Mouse (Mus musculus): ENCODE results near the gene Ppm1f. TPM values are rescaled to one million over a fixed set of nuclear protein-coding genes. Genes with fewer than 3 reads are reported as not detected.
A peak's percentile ranks its signal among the peaks of the same experiment; 100 is the strongest.

The Ppm1f gene
- polyA plus RNA-seq, 1 experiment from 2014 or later = 17.9 TPM

GRCm38 (mm10) chr16:16870241-16870616 lies 26.0 kb upstream of the Ppm1f start:
- H3K4me1 ChIP-seq = 0 out of 2 replicates have a peak, but pooled peaks cover 3% of the 10 kb centered on the region
- H3K36me3 ChIP-seq = no peaks in the 10 kb centered on the region
- no peaks in the 10 kb centered on the region for H3K27me3 ChIP-seq (replicated peaks)
- peak overlapping the region; percentile 64 for H3K4me2 ChIP-seq
- peak overlapping the region; percentile 72 for H3K4me3 ChIP-seq (replicated peaks)
- H3K27ac ChIP-seq = peak overlapping the region; percentile 96
- ATAC-seq (ENCODE audit: insufficient read depth, low FRiP score, low read depth) = peak; percentile 11; the same call in 1 of the 2 replicates
- no peak overlapping the region for H3K9ac ChIP-seq
- 32% methylated on average over 7 of the region's 7 CpGs for WGBS
- H3K9me3 ChIP-seq = no peaks in the 10 kb centered on the region

- Histone ChIP-seq H3K9me3 (no peaks in the 10 kb centered on the region), H3K9ac (peak within 1 kb of the TSS; percentile 80), H3K27ac (peak within 1 kb of the TSS; percentile 96), H3K4me1 (0 out of 2 replicates have a peak, but pooled peaks cover 3% of the 10 kb centered on the region), H3K4me3 (replicated peaks) (peak within 1 kb of the TSS; percentile 72), H3K36me3 (peaks cover 2% of the 10 kb centered on the region; the same call in 1 of the 2 replicates), H3K4me2 (peak within 1 kb of the TSS; percentile 64), H3K27me3 (replicated peaks) (no peaks in the 10 kb centered on the region)
- peak; percentile 97 for ATAC-seq (ENCODE audit: insufficient read depth, low FRiP score, low read depth)
- WGBS = under 1% methylated on average over 49 of the region's 49 CpGs
Observed at GRCm38 (mm10) chr16:16870617-16871331, 25.5 kb upstream of the Ppm1f start, which contains the start of the genes Top3b and Vpreb1. Gene Top3b, plus strand, starts transcription at chr16:16870736. Gene Vpreb1, minus strand, starts transcription at chr16:16870843.

GRCm38 (mm10) chr16:16879025-16879424 lies 17.2 kb upstream of the Ppm1f start:
- Histone ChIP-seq H3K4me2 (no peak overlapping the region), H3K9ac (no peak overlapping the region), H3K36me3 (peaks cover 52% of the 10 kb centered on the region), H3K4me1 (no peaks in the 10 kb centered on the region), H3K4me3 (replicated peaks) (no peak overlapping the region), H3K27me3 (replicated peaks) (no peaks in the 10 kb centered on the region), H3K27ac (no peak overlapping the region), H3K9me3 (no peaks in the 10 kb centered on the region)
- ATAC-seq (ENCODE audit: insufficient read depth, low FRiP score, low read depth) = no peak
- WGBS = 83% methylated on average over 5 of the region's 5 CpGs

- H3K9ac ChIP-seq = no peak overlapping the region
- H3K36me3 ChIP-seq = peaks cover 83% of the 10 kb centered on the region
- H3K27ac ChIP-seq = no peak overlapping the region
- 91% methylated on average over 1 of the region's 1 CpGs for WGBS
- H3K4me3 ChIP-seq (replicated peaks) = no peak overlapping the region
- no peaks in the 10 kb centered on the region for H3K4me1 ChIP-seq
- no peaks in the 10 kb centered on the region for H3K9me3 ChIP-seq
- no peak for ATAC-seq (ENCODE audit: insufficient read depth, low FRiP score, low read depth)
- H3K27me3 ChIP-seq (replicated peaks) = no peaks in the 10 kb centered on the region
- H3K4me2 ChIP-seq = no peak overlapping the region
Observed at GRCm38 (mm10) chr16:16888341-16888740, 7.9 kb upstream of the Ppm1f start.

GRCm38 (mm10) chr16:16892366-16892765 lies 3.9 kb upstream of the Ppm1f start:
- WGBS = 87% methylated on average over 7 of the region's 7 CpGs

GRCm38 (mm10) chr16:16896015-16896381 lies 271 bp upstream of the Ppm1f start:
- H3K4me2 ChIP-seq = peak overlapping the region; percentile 72
- H3K36me3 ChIP-seq = peaks cover 22% of the 10 kb centered on the region
- no peak overlapping the region for H3K27ac ChIP-seq
- H3K27me3 ChIP-seq (replicated peaks) = no peaks in the 10 kb centered on the region
- H3K9ac ChIP-seq = no peak overlapping the region; the same call in 1 of the 2 replicates
- ATAC-seq (ENCODE audit: insufficient read depth, low FRiP score, low read depth) = no peak
- peaks cover 11% of the 10 kb centered on the region; the same call in 1 of the 2 replicates for H3K4me1 ChIP-seq
- 25% methylated on average over 4 of the region's 4 CpGs for WGBS
- H3K4me3 ChIP-seq (replicated peaks) = no peak overlapping the region
- H3K9me3 ChIP-seq = no peaks in the 10 kb centered on the region

More at GRCm38 (mm10) chr16:16892366-16892765, 3.9 kb upstream of the Ppm1f start:
- H3K27me3 ChIP-seq (replicated peaks) = no peaks in the 10 kb centered on the region
- no peak overlapping the region for H3K27ac ChIP-seq
- H3K36me3 ChIP-seq = peaks cover 51% of the 10 kb centered on the region
- H3K4me3 ChIP-seq (replicated peaks) = no peak overlapping the region
- H3K9ac ChIP-seq = no peak overlapping the region
- no peak overlapping the region for H3K4me2 ChIP-seq
- no peaks in the 10 kb centered on the region for H3K9me3 ChIP-seq
- ATAC-seq (ENCODE audit: insufficient read depth, low FRiP score, low read depth) = no peak
- 0 out of 2 replicates have a peak, but pooled peaks cover 8% of the 10 kb centered on the region for H3K4me1 ChIP-seq

- Histone ChIP-seq H3K4me1 (peaks cover 11% of the 10 kb centered on the region; the same call in 1 of the 2 replicates), H3K9ac (peak overlapping the region; percentile 44), H3K36me3 (peaks cover 10% of the 10 kb centered on the region), H3K9me3 (no peaks in the 10 kb centered on the region), H3K4me3 (replicated peaks) (peak overlapping the region; percentile 70), H3K27me3 (replicated peaks) (no peaks in the 10 kb centered on the region), H3K27ac (peak overlapping the region; percentile 57), H3K4me2 (peak overlapping the region; percentile 72)
- ATAC-seq (ENCODE audit: insufficient read depth, low FRiP score, low read depth) = no peak
- WGBS = 21% methylated on average over 10 of the region's 10 CpGs
Observed at GRCm38 (mm10) chr16:16897056-16897584, 851 bp downstream of the Ppm1f start.

GRCm38 (mm10) chr16:16902329-16902728 lies 6.1 kb downstream of the Ppm1f start:
- Histone ChIP-seq H3K4me3 (replicated peaks) (no peak overlapping the region), H3K4me2 (no peak overlapping the region), H3K9ac (no peak overlapping the region), H3K4me1 (peaks cover 4% of the 10 kb centered on the region; the same call in 1 of the 2 replicates), H3K9me3 (no peaks in the 10 kb centered on the region), H3K27ac (no peak overlapping the region), H3K36me3 (peaks cover 20% of the 10 kb centered on the region; the same call in 1 of the 2 replicates), H3K27me3 (replicated peaks) (no peaks in the 10 kb centered on the region)
- 76% methylated on average over 4 of the region's 4 CpGs for WGBS
- ATAC-seq (ENCODE audit: insufficient read depth, low FRiP score, low read depth) = no peak

GRCm38 (mm10) chr16:16903188-16903587 lies 6.9 kb downstream of the Ppm1f start:
- no peak overlapping the region for H3K4me2 ChIP-seq
- no peak for ATAC-seq (ENCODE audit: insufficient read depth, low FRiP score, low read depth)
- H3K9ac ChIP-seq = no peak overlapping the region
- no peaks in the 10 kb centered on the region for H3K4me1 ChIP-seq
- H3K36me3 ChIP-seq = peaks cover 20% of the 10 kb centered on the region; the same call in 1 of the 2 replicates
- WGBS = 85% methylated on average over 5 of the region's 5 CpGs
- no peak overlapping the region for H3K4me3 ChIP-seq (replicated peaks)
- H3K27ac ChIP-seq = no peak overlapping the region
- no peaks in the 10 kb centered on the region for H3K27me3 ChIP-seq (replicated peaks)
- H3K9me3 ChIP-seq = no peaks in the 10 kb centered on the region

GRCm38 (mm10) chr16:16907799-16908198 lies 11.5 kb downstream of the Ppm1f start:
- no peaks in the 10 kb centered on the region for H3K9me3 ChIP-seq
- 0 out of 2 replicates have a peak overlapping the region, but pooled peaks have one; percentile 8 for H3K27ac ChIP-seq
- no peaks in the 10 kb centered on the region for H3K4me1 ChIP-seq
- no peak overlapping the region for H3K9ac ChIP-seq
- H3K4me3 ChIP-seq (replicated peaks) = no peak overlapping the region
- H3K36me3 ChIP-seq = peaks cover 36% of the 10 kb centered on the region; the same call in 1 of the 2 replicates
- H3K27me3 ChIP-seq (replicated peaks) = no peaks in the 10 kb centered on the region
- H3K4me2 ChIP-seq = no peak overlapping the region
- peak; percentile 8; the same call in 1 of the 2 replicates for ATAC-seq (ENCODE audit: insufficient read depth, low FRiP score, low read depth)
- 72% methylated on average over 6 of the region's 6 CpGs for WGBS

- no peaks in the 10 kb centered on the region for H3K4me1 ChIP-seq
- H3K27ac ChIP-seq = peak overlapping the region; percentile 54; the same call in 1 of the 2 replicates
- no peaks in the 10 kb centered on the region for H3K27me3 ChIP-seq (replicated peaks)
- peaks cover 33% of the 10 kb centered on the region for H3K36me3 ChIP-seq
- ATAC-seq (ENCODE audit: insufficient read depth, low FRiP score, low read depth) = peak; percentile 76; the same call in 1 of the 2 replicates
- H3K9ac ChIP-seq = no peak overlapping the region
- no peak overlapping the region for H3K4me2 ChIP-seq
- no peaks in the 10 kb centered on the region for H3K9me3 ChIP-seq
- 43% methylated on average over 13 of the region's 13 CpGs for WGBS
- H3K4me3 ChIP-seq (replicated peaks) = no peak overlapping the region
Observed at GRCm38 (mm10) chr16:16911641-16912597, 15.7 kb downstream of the Ppm1f start.

All from stomach, embryonic 15.5 days (tissue).